In the genomic region with DNA sequence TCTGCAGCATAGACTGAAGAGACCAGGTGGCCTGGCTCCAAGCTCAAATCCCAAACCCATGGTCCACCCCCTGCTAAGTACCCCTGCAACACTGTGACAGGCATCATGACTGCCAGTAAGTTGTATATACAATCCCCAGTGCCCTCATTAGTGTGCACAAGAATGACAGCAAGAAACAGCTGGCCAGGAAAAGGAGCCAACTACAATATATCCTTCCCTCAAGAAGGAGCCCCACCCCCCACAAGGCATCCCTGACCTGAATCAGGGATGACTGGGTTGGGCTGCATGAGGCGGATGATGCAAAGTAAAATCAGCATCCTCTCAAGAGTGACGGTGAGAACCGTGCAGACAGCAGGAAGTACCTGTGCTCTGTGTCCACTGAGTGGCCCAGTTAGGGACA, we compare ENCODE assay signal across 14 mouse cellular contexts. TPM values are rescaled to one million over a fixed set of nuclear protein-coding genes. Genes with fewer than 3 reads are reported as not detected.
DNase-seq lines count a peak whose midpoint lies in the region; TF ChIP-seq lines count a peak whose summit lies in the region.
"Had no signal": no experiment of that assay in that cellular context is flagged by ENCODE, and none has a peak within 500 bp of the region (broad histone marks: within the 10 kb centered on the region; RNA-seq: fewer than 3 reads in every experiment).

No protein-coding gene starts in this region.

- TF ChIP-seq CTCF in thymus, adult 2 months (IDR thresholded peaks at IDR 0.05; ENCODE audit: borderline replicate concordance, control insufficient read depth, extremely low read depth, insufficient read depth, low read length, poor library complexity) = no peak

- H3K4me3 ChIP-seq in thymus, adult 2 months (ENCODE audit: control insufficient read depth, insufficient read depth, low read length) = no peak overlapping the region
- H3K4me3 ChIP-seq: forebrain, embryonic 13.5 days had no signal

- 37% methylated on average over 3 of the region's 3 CpGs for WGBS in thymus, adult 2 months

- peak; percentile 58 for DNase-seq in adrenal gland, adult 2 months
- DNase-seq in adrenal gland, postnatal 4 days (ENCODE audit: low spot score in 2 of 2) = no peak
- DNase-seq in left cerebral cortex, postnatal 4 days = peak; percentile 29
- no peak for DNase-seq in left cerebral cortex, postnatal 36 days (ENCODE audit: low spot score in 2 of 2)
- DNase-seq in thymus, adult 2 months = peak; percentile 33
- DNase-seq in thymus, postnatal 10 days (ENCODE audit: low spot score in 2 of 2) = no peak
- DNase-seq in layer of hippocampus, adult 18-20 months (ENCODE audit: low spot score in 2 of 2) = no peak
- no peak for DNase-seq in right cerebral cortex, adult 18-20 months
- DNase-seq: kidney, postnatal 36 days; right cerebral cortex, postnatal 4 days had no signal

- TF ChIP-seq POLR2A in thymus, adult 2 months (IDR thresholded peaks at IDR 0.05; ENCODE audit: control insufficient read depth, extremely low read depth, insufficient read depth, low read length, poor library complexity) = no peak

- peaks cover 65% of the 10 kb centered on the region for H3K4me1 ChIP-seq in thymus, adult 2 months (replicated peaks; ENCODE audit: control insufficient read depth, insufficient read depth, low read length)

- no peaks in the 10 kb centered on the region for H3K27me3 ChIP-seq in thymus, adult 2 months (ENCODE audit: control insufficient read depth, insufficient read depth, low read length)
- H3K27me3 ChIP-seq: forebrain, embryonic 13.5 days had no signal

- intact Hi-C loops in left cerebral cortex, postnatal 4 days (cut with DNase I) = no loop called here
- intact Hi-C loops in left cerebral cortex, postnatal 36 days (cut with DNase I) = no loop called here

- H3K36me3 ChIP-seq in thymus, adult 2 months (ENCODE audit: control insufficient read depth, insufficient read depth, low read length) = no peaks in the 10 kb centered on the region

- peak overlapping the region; percentile 74 for H3K27ac ChIP-seq in thymus, adult 2 months (ENCODE audit: control insufficient read depth, insufficient read depth, low read length)
- H3K27ac ChIP-seq: forebrain, embryonic 13.5 days had no signal

RNA-seq across cellular contexts. Expression of gene Zfyve28, which starts 38.2 kb away (rescaled TPM):
- under 1 TPM; 0.40 to 0.90 TPM for total RNA-seq in adrenal gland, adult 2 months (2021)
- polyA plus RNA-seq in adrenal gland, adult 2 months (2012; rRNA removed) = 1.6 and 3.8 TPM in 2 replicates
- 1 to 10 TPM in 1 of 2 experiments, under 1 TPM in 1; 0.79 to 1.1 TPM for total RNA-seq in adrenal gland, postnatal 4 days (2021)
- 10 to 100 TPM; 18.7 to 19.9 TPM for total RNA-seq in left cerebral cortex, postnatal 4 days (2021)
- total RNA-seq in left cerebral cortex, postnatal 36 days (2021) = 10 to 100 TPM; 53.1 to 55.3 TPM
- 30.1 and 39.1 TPM in 2 replicates for polyA plus RNA-seq in thymus, adult 2 months (2012; rRNA removed)
- 10 to 100 TPM; 30.8 to 32.0 TPM for total RNA-seq in layer of hippocampus, adult 18-20 months (2021)
- total RNA-seq: liver, adult 2 months; megakaryocyte-erythroid progenitor cell, adult 5-6 weeks had no signal

RNA-seq across cellular contexts. Expression of gene Cfap99, which starts 38.3 kb away (rescaled TPM):
- total RNA-seq in adrenal gland, adult 2 months (2021) = not detected
- not detected in 2 replicates for polyA plus RNA-seq in adrenal gland, adult 2 months (2012; rRNA removed)
- total RNA-seq in adrenal gland, postnatal 4 days (2021) = under 1 TPM in 1 of 2 experiments, not detected in 1; 0.14 TPM
- total RNA-seq in left cerebral cortex, postnatal 4 days (2021) = under 1 TPM; 0.30 to 0.38 TPM
- total RNA-seq in left cerebral cortex, postnatal 36 days (2021) = 1 to 10 TPM in 1 of 2 experiments, under 1 TPM in 1; 0.96 to 1.5 TPM
- polyA plus RNA-seq in thymus, adult 2 months (2012; rRNA removed) = not detected in 2 replicates
- total RNA-seq in layer of hippocampus, adult 18-20 months (2021) = under 1 TPM; 0.36 to 0.42 TPM
- total RNA-seq: liver, adult 2 months; megakaryocyte-erythroid progenitor cell, adult 5-6 weeks had no signal
- polyA plus RNA-seq: forebrain, embryonic 13.5 days; liver, adult 2 months; stomach, embryonic 14.5 days had no signal

Comparison
In these comparisons a context has a peak if more than half of its experiments do, and no peak if none do; other contexts are left out.
1. DNase-seq: peak in adrenal gland, adult 2 months (single experiment), left cerebral cortex, postnatal 4 days (single experiment) and thymus, adult 2 months (single experiment); none in adrenal gland, postnatal 4 days (0 of 2), left cerebral cortex, postnatal 36 days (0 of 2), thymus, postnatal 10 days (0 of 2), layer of hippocampus, adult 18-20 months (0 of 2) and right cerebral cortex, adult 18-20 months (single experiment).
2. RNA of gene Zfyve28, which starts 38.2 kb away (total RNA-seq): 53.1 to 55.3 TPM in left cerebral cortex, postnatal 36 days, 30.8 to 32.0 TPM in layer of hippocampus, adult 18-20 months and 18.7 to 19.9 TPM in left cerebral cortex, postnatal 4 days; 0.79 to 1.1 TPM in adrenal gland, postnatal 4 days and 0.40 to 0.90 TPM in adrenal gland, adult 2 months; every median in the first group is over 4 times any median in the second.